Mouse (Mus musculus) midbrain, embryonic 13.5 days (tissue): ENCODE data around the gene Dcaf15. TPM values are rescaled to one million over a fixed set of nuclear protein-coding genes. Genes with fewer than 3 reads are reported as not detected.

ENCODE experiments used
- ATAC-seq: fragments of 200-750 bp; cut with Nextera tagmentation; 2 replicates; pipeline ENCODE4 v1.8.0; 2017; ENCODE audit warnings: mild to moderate bottlenecking, moderate TSS enrichment, moderate library complexity
- H3K27ac ChIP-seq: fragments of 300-500 bp; sonication (generic); 2 replicates; pipeline ENCODE4 v1.5.1; 2015; ENCODE audit warnings: inconsistent platforms, mild to moderate bottlenecking, moderate library complexity
- H3K27me3 ChIP-seq: fragments of 300-500 bp; sonication (generic); 2 replicates; pipeline ENCODE4 v1.6.1; 2015; ENCODE audit warnings: mild to moderate bottlenecking, inconsistent platforms
- H3K36me3 ChIP-seq: fragments of 300-500 bp; sonication (generic); 2 replicates; pipeline ENCODE4 v1.6.1; 2015; ENCODE audit warnings: mild to moderate bottlenecking, inconsistent platforms
- H3K4me1 ChIP-seq: fragments of 300-500 bp; sonication (generic); replicated peaks from 2 replicates; pipeline ENCODE4 v1.6.1; 2015; ENCODE audit warnings: inconsistent platforms
- H3K4me2 ChIP-seq: fragments of 300-500 bp; sonication (generic); replicated peaks from 2 replicates; pipeline ENCODE4 v1.6.1; 2015; ENCODE audit warnings: moderate library complexity, mild to moderate bottlenecking, inconsistent platforms
- H3K4me3 ChIP-seq: fragments of 300-500 bp; sonication (generic); replicated peaks from 2 replicates; pipeline ENCODE4 v1.5.1; 2015; ENCODE audit warnings: mild to moderate bottlenecking, inconsistent platforms
- H3K9ac ChIP-seq: fragments of 300-500 bp; sonication (generic); replicated peaks from 2 replicates; pipeline ENCODE4 v1.6.1; 2015; ENCODE audit warnings: mild to moderate bottlenecking, inconsistent platforms
- H3K9me3 ChIP-seq: fragments of 300-500 bp; sonication (generic); 2 replicates; pipeline ENCODE4 v1.6.1; 2016; ENCODE audit warnings: mild to moderate bottlenecking, inconsistent platforms
- WGBS: fragments of 180-500 bp; shearing (Covaris S2); methylation state at CpG from one replicate; pipeline ENCODE4 v1.1.7; 2015; 5-methylcytosine and 5-hydroxymethylcytosine counted together
- microRNA counts: library from miRNA; unstranded; fragments of <30 nt; microRNA quantifications from one replicate; lab custom pipeline; 2016
- microRNA-seq: library from miRNA; unstranded; fragments of <30 nt; microRNA quantifications from one replicate; pipeline ENCODE4, GENCODE M21; 2016
- polyA plus RNA-seq: library from polyadenylated mRNA; unstranded; fragments of >200 nt; fragmentation: Nextera tagmentation; extraction: Ambion mirVana; gene quantifications from 2 replicates; pipeline ENCODE4 v1.2.1, GENCODE M21; 2015

Dcaf15 gene
- polyA plus RNA-seq, 1 experiment from 2014 or later = 23.3 TPM

DNA sequence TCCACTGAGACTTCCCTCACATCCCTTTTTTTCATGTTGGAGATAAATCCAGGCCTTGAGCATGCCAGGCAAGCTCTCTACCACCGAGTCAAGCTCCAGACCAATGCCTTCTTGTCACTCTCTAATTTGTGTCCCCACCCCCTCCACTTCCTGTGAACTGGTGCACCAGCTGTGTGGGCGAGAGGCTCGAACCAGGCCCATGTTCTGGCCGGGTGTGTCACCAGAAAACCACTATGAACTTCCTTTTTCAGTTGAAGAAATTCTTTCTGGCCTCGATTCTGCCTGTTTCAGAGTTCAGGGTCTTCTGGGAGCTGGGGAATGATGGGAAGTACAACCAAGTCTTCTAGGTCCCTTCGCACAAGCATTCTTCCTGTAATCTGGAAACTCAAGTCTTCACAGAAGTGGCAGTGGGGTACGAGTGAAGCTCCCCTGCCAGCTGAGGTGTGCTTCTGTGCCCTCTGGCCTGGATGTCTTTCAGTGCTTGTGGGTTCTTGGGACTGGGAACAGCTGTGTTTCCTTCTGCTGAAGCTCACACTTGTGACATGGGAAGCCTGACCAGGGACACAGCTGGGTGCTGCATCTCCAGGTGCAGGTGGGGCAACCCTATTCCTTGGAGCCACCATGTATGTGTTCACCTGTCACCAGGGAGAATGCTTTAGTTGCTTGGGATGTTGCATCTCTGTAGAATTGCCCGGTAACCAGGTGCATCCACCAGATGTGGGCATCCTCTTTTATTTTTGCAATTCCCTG, 40.5 kb downstream of the Dcaf15 start:
- Histone ChIP-seq H3K9ac (no peak overlapping the region), H3K4me2 (no peak overlapping the region), H3K4me1 (peaks cover 24% of the 10 kb centered on the region), H3K36me3 (no peaks in the 10 kb centered on the region), H3K4me3 (no peak overlapping the region), H3K27me3 (no peaks in the 10 kb centered on the region), H3K27ac (no peak overlapping the region), H3K9me3 (no peaks in the 10 kb centered on the region)
- WGBS = 76% methylated on average over 8 of the region's 8 CpGs
- no peak for ATAC-seq

DNA sequence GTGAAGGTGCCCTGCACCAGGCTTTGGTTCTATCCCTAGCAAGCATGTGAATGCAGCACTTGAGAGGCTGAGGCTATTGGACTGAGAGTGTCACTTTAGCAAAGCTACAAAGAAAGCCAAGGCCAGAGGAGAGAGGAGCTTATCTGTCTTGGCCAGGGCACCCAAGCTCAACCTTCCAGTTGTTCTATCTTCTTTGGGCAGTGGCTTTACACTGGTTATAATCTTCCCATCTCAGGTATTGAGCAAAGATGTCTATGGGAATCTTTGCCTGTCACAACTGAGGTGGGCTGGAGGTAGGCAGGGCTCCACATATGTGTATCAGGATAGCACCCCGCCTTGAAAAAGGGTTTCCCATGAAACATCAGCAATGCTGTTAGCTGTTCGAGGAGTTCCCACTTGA, 44.3 kb downstream of the Dcaf15 start:
- H3K4me2 ChIP-seq = no peak overlapping the region
- no peaks in the 10 kb centered on the region for H3K36me3 ChIP-seq
- no peak overlapping the region for H3K9ac ChIP-seq
- H3K4me3 ChIP-seq = no peak overlapping the region
- H3K4me1 ChIP-seq = no peaks in the 10 kb centered on the region
- no peak overlapping the region for H3K27ac ChIP-seq
- 88% methylated on average over 2 of the region's 2 CpGs for WGBS
- no peak for ATAC-seq
- H3K27me3 ChIP-seq = no peaks in the 10 kb centered on the region
- no peaks in the 10 kb centered on the region for H3K9me3 ChIP-seq

GRCm38 (mm10) chr8:84059226-84059625, 45.3 kb downstream of the Dcaf15 start:
- no peaks in the 10 kb centered on the region for H3K36me3 ChIP-seq
- no peak overlapping the region for H3K4me3 ChIP-seq
- 98% methylated on average over 2 of the region's 2 CpGs for WGBS
- no peaks in the 10 kb centered on the region for H3K27me3 ChIP-seq
- H3K9me3 ChIP-seq = no peaks in the 10 kb centered on the region
- no peak overlapping the region for H3K9ac ChIP-seq
- no peak overlapping the region for H3K27ac ChIP-seq
- H3K4me1 ChIP-seq = no peaks in the 10 kb centered on the region
- no peak overlapping the region for H3K4me2 ChIP-seq
- no peak for ATAC-seq

DNA sequence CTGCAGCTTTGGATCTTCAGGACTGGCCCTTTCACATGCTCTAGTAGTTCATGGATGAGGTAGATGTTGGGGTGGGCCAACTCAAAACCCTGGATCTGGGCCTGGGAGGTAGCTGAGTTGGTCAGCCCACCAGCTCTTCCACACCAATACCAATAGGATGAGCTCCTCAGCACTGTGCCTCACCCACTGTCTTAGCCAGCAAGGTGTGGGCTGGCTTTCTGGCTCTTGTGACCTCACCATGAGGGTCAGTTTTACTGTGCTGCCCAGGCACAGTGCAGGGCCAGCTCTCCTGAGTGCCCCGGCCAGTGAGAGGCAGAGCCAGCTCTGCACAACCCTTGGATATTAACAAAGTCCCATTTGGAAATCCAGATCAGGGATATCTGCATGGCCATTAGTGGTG, 46.7 kb downstream of the Dcaf15 start:
- H3K9ac ChIP-seq = no peak overlapping the region
- WGBS = 100% methylated on average over 1 of the region's 1 CpGs
- H3K9me3 ChIP-seq = no peaks in the 10 kb centered on the region
- no peak overlapping the region for H3K27ac ChIP-seq
- H3K4me2 ChIP-seq = no peak overlapping the region
- H3K4me1 ChIP-seq = no peaks in the 10 kb centered on the region
- no peak for ATAC-seq
- no peak overlapping the region for H3K4me3 ChIP-seq
- H3K27me3 ChIP-seq = no peaks in the 10 kb centered on the region
- H3K36me3 ChIP-seq = no peaks in the 10 kb centered on the region

- no peak for ATAC-seq
- Histone ChIP-seq H3K4me2 (no peak overlapping the region), H3K4me3 (no peak overlapping the region), H3K9ac (no peak overlapping the region), H3K4me1 (no peaks in the 10 kb centered on the region), H3K27me3 (no peaks in the 10 kb centered on the region), H3K27ac (no peak overlapping the region), H3K9me3 (no peaks in the 10 kb centered on the region), H3K36me3 (no peaks in the 10 kb centered on the region)
- WGBS = 92% methylated on average over 5 of the region's 5 CpGs
These were observed 51.3 kb downstream of the Dcaf15 start for GRCm38 (mm10) chr8:84053229-84053628.

DNA sequence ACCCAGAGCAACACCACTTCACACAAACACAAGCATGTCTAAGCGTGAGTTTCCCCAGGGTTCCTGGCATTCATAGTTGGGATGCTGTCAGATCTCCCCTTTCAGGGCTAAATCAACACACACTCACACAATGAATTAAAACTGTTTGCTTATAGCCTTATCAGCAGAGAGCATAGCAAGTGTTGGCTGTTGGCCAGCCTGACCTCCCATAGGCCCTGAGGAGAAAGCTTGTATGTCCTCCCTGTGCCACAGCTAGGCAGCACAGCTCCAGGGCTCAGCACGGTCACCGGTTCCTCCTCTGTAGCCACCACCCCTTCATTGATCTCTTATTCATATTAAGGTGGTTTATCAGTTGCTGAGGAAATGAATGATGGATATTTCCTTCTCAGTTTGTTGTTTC, 51.8 kb downstream of the Dcaf15 start:
- Histone ChIP-seq H3K4me1 (no peaks in the 10 kb centered on the region), H3K4me3 (no peak overlapping the region)

GRCm38 (mm10) chr8:84048171-84048570, 56.4 kb downstream of the Dcaf15 start:
- H3K36me3 ChIP-seq = no peaks in the 10 kb centered on the region
- H3K4me2 ChIP-seq = no peak overlapping the region
- H3K27me3 ChIP-seq = peaks cover 24% of the 10 kb centered on the region
- ATAC-seq = no peak
- H3K9me3 ChIP-seq = no peaks in the 10 kb centered on the region; the same call in 1 of the 2 replicates
- no peak overlapping the region for H3K27ac ChIP-seq
- H3K4me3 ChIP-seq = no peak overlapping the region
- WGBS = 82% methylated on average over 5 of the region's 5 CpGs
- no peak overlapping the region for H3K9ac ChIP-seq
- H3K4me1 ChIP-seq = peaks cover 8% of the 10 kb centered on the region; the same call in 1 of the 2 replicates

More for the DNA sequence above, 51.8 kb downstream of the Dcaf15 start:
- Histone ChIP-seq H3K9me3 (no peaks in the 10 kb centered on the region), H3K9ac (no peak overlapping the region), H3K27ac (no peak overlapping the region), H3K4me2 (no peak overlapping the region), H3K36me3 (no peaks in the 10 kb centered on the region), H3K27me3 (no peaks in the 10 kb centered on the region)
- 75% methylated on average over 3 of the region's 3 CpGs for WGBS
- no peak for ATAC-seq

MicroRNA genes within 50 kb of the gene (microRNA counts, 519-probe panel; counts per million panel counts)
- microRNA mmu-miR-709 (lab: Ali Mortazavi, UCI) = 1,106 counts per million, percentile 57 among the panel's probes with 10 or more counts

Small RNA genes lying within 50 kb of the gene (microRNA-seq; reads per million reads assigned to microRNA genes)
- not detected for gene Mir709

Other genes with a start within 250 kb of the Dcaf15 start
- gene Adgrl1, start 204.7 kb downstream of the Dcaf15 start, polyA plus RNA-seq = 45.1 and 46.1 TPM in 2 replicates
- 0.70 and 0.94 TPM in 2 replicates for gene Gm10644, start 149.6 kb downstream of the Dcaf15 start, polyA plus RNA-seq
- gene Asf1b, start 149.3 kb downstream of the Dcaf15 start, polyA plus RNA-seq = 25.0 and 25.7 TPM in 2 replicates
- gene Prkaca, start 131.8 kb downstream of the Dcaf15 start, polyA plus RNA-seq = 177 and 189 TPM in 2 replicates
- gene Samd1, start 107.1 kb downstream of the Dcaf15 start, polyA plus RNA-seq = 7.7 and 8.7 TPM in 2 replicates
- gene 1700067K01Rik, start 103.3 kb downstream of the Dcaf15 start, polyA plus RNA-seq = 0.26 and 0.89 TPM in 2 replicates
- gene 2210011C24Rik, start 92.6 kb downstream of the Dcaf15 start, polyA plus RNA-seq = 0.19 TPM in 1 of 2 replicates, not detected in the other
- gene Palm3, start 83.3 kb downstream of the Dcaf15 start, polyA plus RNA-seq = 2.0 and 3.4 TPM in 2 replicates
- gene Il27ra, start 62.2 kb downstream of the Dcaf15 start, polyA plus RNA-seq = 0.23 and 0.26 TPM in 2 replicates
- not detected in 2 replicates for gene Rln3, start 59.8 kb downstream of the Dcaf15 start, polyA plus RNA-seq
- 1.8 and 2.1 TPM in 2 replicates for gene Gm10643, start 39.6 kb downstream of the Dcaf15 start, polyA plus RNA-seq
- 9.8 and 10.0 TPM in 2 replicates for gene Rfx1, start 37.9 kb downstream of the Dcaf15 start, polyA plus RNA-seq
- 0.44 and 0.57 TPM in 2 replicates for gene Podnl1, start 21.2 kb upstream of the Dcaf15 start, polyA plus RNA-seq
- 24.5 and 24.7 TPM in 2 replicates for gene Cc2d1a, start 43.2 kb upstream of the Dcaf15 start, polyA plus RNA-seq
- 2.3 and 2.7 TPM in 2 replicates for gene 4930432K21Rik, start 43.3 kb upstream of the Dcaf15 start, polyA plus RNA-seq
- 8.8 and 11.6 TPM in 2 replicates for gene Nanos3, start 80.4 kb upstream of the Dcaf15 start, polyA plus RNA-seq
- 44.9 and 47.4 TPM in 2 replicates for gene Zswim4, start 132.3 kb upstream of the Dcaf15 start, polyA plus RNA-seq
- gene D8Ertd738e, start 145.0 kb upstream of the Dcaf15 start, polyA plus RNA-seq = 261 and 273 TPM in 2 replicates
- gene Mri1, start 152.6 kb upstream of the Dcaf15 start, polyA plus RNA-seq = 49.7 and 57.5 TPM in 2 replicates
- 22.3 and 24.0 TPM in 2 replicates for gene Ccdc130, start 165.6 kb upstream of the Dcaf15 start, polyA plus RNA-seq